Mouse (Mus musculus) left cerebral cortex, adult 9 months (tissue): ENCODE measurements around the gene Degs1.

ENCODE experiments used
- DNase-seq, 2 experiments: peaks; one replicate each; pipeline ENCODE4 v3.0.0; 2022; ENCODE audit warnings: low spot score in 2 of 2

Gene Degs1

DNA sequence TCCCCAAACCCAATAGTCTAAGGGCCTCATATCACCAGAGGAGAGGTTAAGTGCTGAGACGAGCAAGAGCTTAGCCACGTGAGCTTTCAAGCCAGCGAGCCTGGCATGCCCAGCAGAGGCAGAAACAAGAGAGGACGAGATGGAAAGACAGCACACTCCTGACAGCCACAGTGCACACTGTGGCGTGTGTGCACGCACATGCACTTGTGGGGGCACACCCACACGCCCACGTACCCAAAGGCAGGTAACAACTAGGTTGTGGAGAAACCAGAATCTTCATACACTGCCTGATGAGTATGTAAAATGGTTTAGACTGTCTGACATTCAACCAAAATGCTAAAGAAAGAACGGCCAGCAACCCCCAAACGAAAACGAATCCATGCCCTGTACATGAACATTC, 2.0 kb downstream of the Degs1 start:
- DNase-seq, result no peak

GRCm38 (mm10) chr1:182280046-182280445, 2.6 kb downstream of the Degs1 start:
- DNase-seq, result no peak

DNA sequence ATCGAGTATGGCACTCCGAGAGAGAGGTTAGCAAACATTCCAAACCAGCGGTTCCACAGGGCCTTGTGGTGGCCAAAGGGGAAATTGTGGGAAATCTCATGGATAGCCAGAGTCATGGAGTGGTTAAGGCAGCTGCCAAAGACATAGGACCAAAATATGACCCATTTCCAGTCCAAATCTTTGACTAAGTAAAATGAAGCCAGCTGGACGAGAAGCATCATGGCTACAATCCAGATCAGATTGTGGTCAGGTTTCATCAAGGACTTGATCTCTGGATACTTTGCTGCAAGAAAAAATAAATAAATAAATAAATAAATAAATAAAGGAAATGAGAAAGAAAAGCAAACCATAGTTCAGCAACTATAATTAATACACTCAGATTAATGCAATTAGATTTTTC, 3.2 kb downstream of the Degs1 start:
- no peak for DNase-seq

- no peak for DNase-seq
Observed at GRCm38 (mm10) chr1:182275109-182275508, 7.5 kb downstream of the Degs1 start.

GRCm38 (mm10) chr1:182271632-182272031, 11.0 kb downstream of the Degs1 start:
- DNase-seq, result no peak

GRCm38 (mm10) chr1:182271130-182271529, 11.5 kb downstream of the Degs1 start:
- DNase-seq, result no peak

GRCm38 (mm10) chr1:182268317-182268716, 14.3 kb downstream of the Degs1 start:
- DNase-seq, result no peak

DNA sequence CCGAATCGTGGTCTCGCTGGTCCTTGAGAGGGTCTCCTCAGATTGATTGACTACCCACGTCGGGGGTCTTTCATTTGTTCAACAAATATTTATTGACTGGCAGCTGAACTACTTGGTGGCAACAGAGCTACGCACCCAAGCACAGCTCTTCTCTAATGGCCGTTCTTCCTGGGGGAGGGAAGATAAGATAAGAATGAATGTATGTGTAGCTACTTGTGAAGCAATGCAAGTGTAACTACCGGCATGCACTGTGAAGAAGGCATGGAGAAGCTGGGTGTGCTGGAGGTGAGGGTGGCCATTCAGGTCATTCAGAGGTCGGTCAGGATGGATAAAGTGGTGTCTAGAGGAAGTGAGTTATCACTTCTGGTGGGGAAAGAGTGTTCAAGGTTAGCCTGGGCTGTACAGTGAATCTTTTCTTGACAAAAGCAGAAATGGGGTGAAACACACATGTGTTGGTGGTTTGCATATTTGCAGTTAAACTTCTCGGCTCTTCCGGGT, 16.5 kb downstream of the Degs1 start:
- DNase-seq, result no peak

GRCm38 (mm10) chr1:182256041-182256680, 26.4 kb downstream of the Degs1 start:
- no peak for DNase-seq

DNA sequence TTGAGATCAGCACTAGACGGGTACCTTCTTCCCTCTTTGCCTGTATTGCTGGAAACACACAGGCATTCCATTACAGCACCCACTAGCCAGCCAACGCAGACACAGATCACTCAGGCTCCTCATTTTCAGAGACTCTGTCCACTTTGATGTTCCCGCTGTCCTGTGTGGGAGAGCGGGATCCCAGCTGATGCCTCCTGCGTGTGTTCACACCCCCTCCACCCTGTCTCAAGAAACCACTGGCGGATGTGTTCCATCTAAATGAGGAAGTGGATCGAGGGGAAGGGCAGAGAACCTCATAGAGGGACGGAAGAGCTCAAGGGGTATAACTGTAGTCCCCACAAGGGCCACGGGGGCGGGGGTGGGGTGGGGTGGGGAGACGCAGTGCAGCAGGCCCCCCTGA, 27.6 kb downstream of the Degs1 start:
- DNase-seq, result no peak

DNA sequence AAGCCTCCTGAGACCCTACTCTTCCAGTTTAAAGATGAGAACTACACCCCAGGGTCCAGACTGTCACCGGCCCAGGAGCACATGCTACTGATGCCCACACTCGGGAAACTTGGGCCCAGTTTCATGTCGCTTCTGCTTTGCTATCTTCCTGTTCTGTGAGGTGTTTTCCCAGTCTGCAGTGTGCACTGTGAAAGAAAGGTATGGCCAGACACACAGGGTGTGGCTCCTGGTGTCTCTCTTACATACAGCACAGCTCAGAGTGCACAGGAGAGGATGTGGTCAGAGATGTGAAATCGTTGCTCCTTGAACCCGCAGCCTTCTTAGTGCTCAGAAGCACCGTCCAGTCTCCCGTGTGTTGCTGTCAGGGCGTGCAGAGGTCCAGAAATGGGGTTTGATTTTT, 28.0 kb downstream of the Degs1 start:
- DNase-seq, result no peak

- DNase-seq, result no peak
Observed at GRCm38 (mm10) chr1:182253756-182254534, 28.7 kb downstream of the Degs1 start.

DNA sequence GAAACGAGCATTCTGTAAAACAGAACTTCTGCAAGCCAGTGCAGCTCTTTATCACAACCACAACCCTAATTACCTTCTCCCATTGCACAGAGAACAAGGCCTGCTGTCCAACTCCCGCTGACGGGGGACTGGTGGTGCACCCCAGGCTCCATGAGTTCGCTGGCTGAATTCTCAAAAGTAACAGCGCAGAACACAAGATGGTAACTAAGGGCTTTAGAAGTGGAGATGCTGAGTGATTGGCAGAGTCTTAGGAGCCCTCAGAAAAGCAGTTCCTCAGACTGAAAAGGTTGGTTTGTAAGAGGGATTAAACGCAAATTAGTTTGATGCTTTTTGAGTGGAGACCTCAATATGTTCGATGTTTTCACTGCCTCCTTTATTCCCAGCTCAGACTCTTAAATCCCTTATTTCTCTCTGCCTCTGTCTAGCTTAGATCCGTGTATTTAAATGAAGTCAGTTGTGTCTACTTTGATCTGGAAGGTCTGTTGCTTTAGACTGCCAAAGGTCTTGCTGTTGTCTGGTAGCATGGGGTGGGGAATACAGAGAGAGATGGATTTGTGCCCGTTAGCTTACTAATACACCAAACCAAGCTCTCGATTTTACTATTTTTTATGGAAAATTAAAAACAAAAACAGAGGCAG, 30.0 kb downstream of the Degs1 start:
- DNase-seq, result no peak

- no peak for DNase-seq
Observed at GRCm38 (mm10) chr1:182250734-182251133, 31.9 kb downstream of the Degs1 start.

- no peak for DNase-seq
Observed at GRCm38 (mm10) chr1:182249298-182249697, 33.3 kb downstream of the Degs1 start.

DNA sequence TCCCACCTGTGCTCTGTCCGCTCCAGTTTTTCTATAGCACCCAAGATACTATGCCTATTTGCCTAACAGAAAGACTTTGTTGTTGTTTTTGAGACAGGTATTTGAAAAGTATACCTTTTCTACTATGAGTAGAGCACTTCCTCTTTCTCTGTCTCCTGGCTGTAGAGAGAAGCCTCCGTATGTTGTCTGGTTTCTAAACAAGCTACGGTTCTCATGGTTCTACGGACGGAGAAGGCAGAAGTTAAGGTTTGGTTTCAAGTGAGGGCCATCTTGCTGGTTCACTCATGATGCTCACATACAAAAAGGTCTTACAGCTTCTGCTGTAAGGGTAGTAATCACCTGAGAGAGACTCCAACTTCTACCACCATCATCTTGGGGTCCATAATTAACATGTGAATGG, 37.6 kb downstream of the Degs1 start:
- no peak for DNase-seq

- no peak for DNase-seq
Observed at GRCm38 (mm10) chr1:182238056-182238703, 44.4 kb downstream of the Degs1 start.

DNA sequence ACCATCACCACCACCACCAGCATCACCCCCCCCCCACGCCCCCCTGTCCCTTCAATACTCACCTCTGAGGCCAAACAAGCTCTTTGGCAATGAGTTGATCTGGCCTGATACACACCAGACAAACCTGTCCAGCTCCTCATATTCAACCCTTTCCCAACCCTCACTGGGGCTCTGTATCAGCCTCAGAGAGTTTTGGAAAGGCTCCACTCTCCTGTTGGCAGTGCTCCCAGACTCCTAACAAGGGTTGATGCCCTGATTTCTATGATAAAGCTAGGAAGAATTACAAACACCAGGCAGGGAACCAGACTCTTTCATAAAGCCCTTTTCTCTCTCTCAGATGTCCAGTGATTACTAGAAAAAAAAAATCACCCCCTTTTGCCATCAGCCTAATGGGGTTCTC, 45.2 kb downstream of the Degs1 start:
- peak in 1 of 2 experiments; percentile 8 for DNase-seq

GRCm38 (mm10) chr1:182235174-182235573, 47.4 kb downstream of the Degs1 start:
- DNase-seq, result no peak

GRCm38 (mm10) chr1:182229381-182229780, 53.2 kb downstream of the Degs1 start:
- DNase-seq, result no peak

- DNase-seq, result no peak
Observed at GRCm38 (mm10) chr1:182227141-182227963, 55.3 kb downstream of the Degs1 start.
